30 mouse cellular contexts compared by ENCODE assay signal in genomic region chr7:136792131-136792530, GRCm38 (mm10).
A peak's percentile ranks its signal among the peaks of the same experiment; 100 is the strongest.
DNase-seq lines count a peak whose midpoint lies in the region; ATAC-seq and TF ChIP-seq lines count a peak whose summit lies in the region.
"Had no signal": no experiment of that assay in that cellular context is flagged by ENCODE, and none has a peak within 500 bp of the region (broad histone marks: within the 10 kb centered on the region; RNA-seq: fewer than 3 reads in every experiment).

No protein-coding gene starts in this region.

- no peak overlapping the region for H3K4me2 ChIP-seq in hindbrain, postnatal 0 days (ENCODE audit: low read depth, low read length)
- H3K4me2 ChIP-seq in hindbrain, embryonic 11.5 days (replicated peaks; ENCODE audit: low read depth, low read length) = no peak overlapping the region
- H3K4me2 ChIP-seq: embryonic facial prominence, embryonic 13.5 days; forebrain, embryonic 13.5 days had no signal

- no peak for TF ChIP-seq CTCF in hindbrain, postnatal 0 days (IDR thresholded peaks at IDR 0.05; ENCODE audit: low read depth)

- H3K27ac ChIP-seq in hindbrain, postnatal 0 days = no peak overlapping the region
- H3K27ac ChIP-seq in hindbrain, embryonic 11.5 days (ENCODE audit: low read depth, low read length) = no peak overlapping the region
- H3K27ac ChIP-seq: embryonic facial prominence, embryonic 13.5 days; forebrain, embryonic 13.5 days; hindbrain, embryonic 10.5 days; left cerebral cortex, adult 2 months; liver, embryonic 14.5 days; macrophage; stomach, postnatal 0 days had no signal

- no peak overlapping the region for H3K9ac ChIP-seq in hindbrain, postnatal 0 days (replicated peaks; ENCODE audit: low read length)
- no peak overlapping the region for H3K9ac ChIP-seq in hindbrain, embryonic 11.5 days (ENCODE audit: low read depth, low read length)
- H3K9ac ChIP-seq: embryonic facial prominence, embryonic 13.5 days; forebrain, embryonic 13.5 days; liver, embryonic 14.5 days had no signal

- H3K36me3 ChIP-seq in hindbrain, postnatal 0 days (ENCODE audit: insufficient read depth, low read length) = no peaks in the 10 kb centered on the region
- no peaks in the 10 kb centered on the region for H3K36me3 ChIP-seq in hindbrain, embryonic 11.5 days (ENCODE audit: control insufficient read depth, insufficient read depth, low read length)
- H3K36me3 ChIP-seq: embryonic facial prominence, embryonic 13.5 days; hindbrain, embryonic 10.5 days had no signal

- 57% methylated on average over 5 of the region's 5 CpGs for WGBS in hindbrain, postnatal 0 days
- 78% methylated on average over 5 of the region's 5 CpGs for WGBS in hindbrain, embryonic 11.5 days

- no peaks in the 10 kb centered on the region for H3K9me3 ChIP-seq in hindbrain, postnatal 0 days (ENCODE audit: low read length)
- H3K9me3 ChIP-seq in hindbrain, embryonic 11.5 days (ENCODE audit: control insufficient read depth, low read length) = no peaks in the 10 kb centered on the region
- H3K9me3 ChIP-seq: embryonic facial prominence, embryonic 13.5 days; forebrain, embryonic 13.5 days; hindbrain, embryonic 10.5 days had no signal

- no peaks in the 10 kb centered on the region for H3K27me3 ChIP-seq in hindbrain, postnatal 0 days (ENCODE audit: insufficient read depth, low read length)
- H3K27me3 ChIP-seq in hindbrain, embryonic 11.5 days (ENCODE audit: control insufficient read depth, insufficient read depth, low read length) = no peaks in the 10 kb centered on the region
- H3K27me3 ChIP-seq: embryonic facial prominence, embryonic 13.5 days; forebrain, embryonic 13.5 days; Patski had no signal

- no peaks in the 10 kb centered on the region for H3K4me1 ChIP-seq in hindbrain, postnatal 0 days (ENCODE audit: insufficient read depth, low read length)
- no peaks in the 10 kb centered on the region for H3K4me1 ChIP-seq in hindbrain, embryonic 11.5 days (replicated peaks; ENCODE audit: control insufficient read depth, insufficient read depth, low read length)

- H3K4me3 ChIP-seq in hindbrain, postnatal 0 days (ENCODE audit: low read length) = no peak overlapping the region
- H3K4me3 ChIP-seq in hindbrain, embryonic 11.5 days (ENCODE audit: low read depth, low read length) = no peak overlapping the region
- H3K4me3 ChIP-seq: embryonic facial prominence, embryonic 13.5 days; erythroblast, embryonic 14.5 days; forebrain, embryonic 13.5 days; hindbrain, embryonic 10.5 days; left cerebral cortex, adult 2 months had no signal

- ATAC-seq in hindbrain, postnatal 0 days = no peak
- ATAC-seq in hindbrain, embryonic 11.5 days (ENCODE audit: low FRiP score) = no peak
- ATAC-seq in megakaryocyte-erythroid progenitor cell, adult 5-6 weeks (replicated peaks; ENCODE audit: low FRiP score, low TSS enrichment, poor library complexity, severe bottlenecking) = no peak
- ATAC-seq: forebrain, embryonic 13.5 days; hindbrain, embryonic 16.5 days; intestine, postnatal 0 days; Patski had no signal

- DNase-seq in cerebellum, postnatal 10 days = peak; percentile 43 to 68
- DNase-seq in cerebellum, adult 8-10 months = no peak
- DNase-seq in hindbrain, postnatal 0 days (ENCODE audit: low spot score) = peak; percentile 44
- DNase-seq in hindbrain, embryonic 11.5 days (ENCODE audit: low spot score) = no peak
- peak; percentile 38 for DNase-seq in right cerebral cortex, postnatal 4 days
- no peak for DNase-seq in right cerebral cortex, adult 18-20 months
- DNase-seq: adrenal gland, postnatal 14 days; cerebellum, adult 18-20 months; embryo, embryonic 11 days; heart, postnatal 14 days; kidney, adult 9 months; kidney, postnatal 10 days; liver; lung, adult 2 months; lung, postnatal 10 days; midbrain, embryonic 14.5 days; thymus, adult 18-20 months; thymus, postnatal 25 days had no signal

Comparison
In these comparisons a context has a peak if more than half of its experiments do, and no peak if none do; other contexts are left out.
1. DNase-seq: peak in cerebellum, postnatal 10 days (2 of 2), hindbrain, postnatal 0 days (single experiment) and right cerebral cortex, postnatal 4 days (single experiment); none in cerebellum, adult 8-10 months (single experiment), hindbrain, embryonic 11.5 days (single experiment) and right cerebral cortex, adult 18-20 months (single experiment).